Mouse (Mus musculus) liver, adult 2 months (tissue): ENCODE measurements around the gene Wdr6. TPM values are rescaled to one million over a fixed set of nuclear protein-coding genes. Genes with fewer than 3 reads are reported as not detected.

Source experiments
- DNase-seq: peaks from one replicate; pipeline ENCODE4 v3.0.0-alpha.2; 2011; ENCODE audit warnings: low read depth, low spot score; ENCODE audit errors: extremely low read depth
- H3K27ac ChIP-seq: fragments of 200-500 bp; replicated peaks from 2 replicates; pipeline ENCODE4 v1.5.1; 2012; ENCODE audit warnings: low read depth, mild to moderate bottlenecking, control low read depth, inconsistent platforms, low read length; ENCODE audit not compliant: insufficient read depth
- H3K27me3 ChIP-seq: fragments of 200-500 bp; 2 replicates; pipeline ENCODE4 v1.6.1; 2012; ENCODE audit warnings: mild to moderate bottlenecking, moderate library complexity, low read length, inconsistent platforms; ENCODE audit not compliant: control insufficient read depth, insufficient read depth
- H3K36me3 ChIP-seq: fragments of 200-500 bp; 2 replicates; pipeline ENCODE4 v1.6.1; 2012; ENCODE audit warnings: low read length, inconsistent platforms; ENCODE audit not compliant: control insufficient read depth, insufficient read depth
- H3K4me1 ChIP-seq: fragments of 200-500 bp; 2 replicates; pipeline ENCODE4 v1.6.1; 2011; ENCODE audit warnings: low read length; ENCODE audit not compliant: control insufficient read depth, insufficient read depth
- H3K4me3 ChIP-seq: fragments of 200-500 bp; 2 replicates; pipeline ENCODE4 v1.5.1; 2011; ENCODE audit warnings: low read depth, mild to moderate bottlenecking, control low read depth, low read length, moderate library complexity; ENCODE audit not compliant: insufficient read depth
- H3K79me2 ChIP-seq: fragments of 200-500 bp; 2 replicates; pipeline ENCODE4 v1.6.1; 2012; ENCODE audit warnings: inconsistent platforms, mild to moderate bottlenecking, low read length, moderate library complexity; ENCODE audit not compliant: control insufficient read depth, insufficient read depth
- H3K9ac ChIP-seq: fragments of 200-500 bp; 2 replicates; pipeline ENCODE4 v1.6.1; 2012; ENCODE audit warnings: low read depth, mild to moderate bottlenecking, control low read depth, inconsistent platforms, low read length
- CTCF ChIP-seq: fragments of 200-500 bp; IDR thresholded peaks from 2 replicates; pipeline ENCODE4 v1.5.1; 2011; ENCODE audit warnings: low read depth, low read length, control low read depth
- POLR2A ChIP-seq: fragments of 200-500 bp; IDR thresholded peaks from 2 replicates; pipeline ENCODE4 v1.6.1; 2011; ENCODE audit warnings: low read length, control low read depth; ENCODE audit not compliant: insufficient read depth; ENCODE audit errors: extremely low read depth
- WGBS: fragments of 180-500 bp; shearing (Covaris S2); methylation state at CpG from one replicate; pipeline ENCODE4 v1.1.7; 2018; 5-methylcytosine and 5-hydroxymethylcytosine counted together
- polyA plus RNA-seq: library from polyadenylated mRNA; depleted of rRNA; stranded (reverse); fragments of >200 nt; gene quantifications from 2 replicates; pipeline ENCODE4 v1.2.3, GENCODE M21; 2012
- total RNA-seq: library from RNA; depleted of rRNA; stranded (reverse); fragments of >200 nt; gene quantifications from 2 replicates; pipeline ENCODE4 v1.2.3, GENCODE M21; 2014

Wdr6 gene
- total and polyA plus RNA-seq, 2 experiments = 6.4 to 14.8 TPM

- WGBS = 2% methylated on average over 40 of the region's 40 CpGs
- H3K4me3 ChIP-seq = peak overlapping the region; percentile 77
- peak overlapping the region; percentile 59 for H3K9ac ChIP-seq
- peaks cover 12% of the 10 kb centered on the region for H3K4me1 ChIP-seq
- TF ChIP-seq CTCF (peak; percentile 83), POLR2A (no peak)
- no peaks in the 10 kb centered on the region for H3K79me2 ChIP-seq
- no peaks in the 10 kb centered on the region for H3K27me3 ChIP-seq
- peak; percentile 61 for DNase-seq
- no peak overlapping the region for H3K27ac ChIP-seq
- peaks cover 2% of the 10 kb centered on the region; the same call in 1 of the 2 replicates for H3K36me3 ChIP-seq
Measured at GRCm38 (mm10) chr9:108570207-108570896, 8.2 kb downstream of the Wdr6 start.

- peak within 1 kb of the TSS; percentile 77 for H3K4me3 ChIP-seq
- H3K27ac ChIP-seq = peak within 1 kb of the TSS; percentile 65
- peaks cover 12% of the 10 kb centered on the region for H3K4me1 ChIP-seq
- peak within 1 kb of the TSS; percentile 59 for H3K9ac ChIP-seq
- no peaks in the 10 kb centered on the region for H3K79me2 ChIP-seq
- WGBS = 5% methylated on average over 42 of the region's 42 CpGs
- TF ChIP-seq CTCF (no peak), POLR2A (0 out of 2 replicates have a peak, but pooled peaks have one; percentile 37)
- DNase-seq = peak; percentile 85
- H3K36me3 ChIP-seq = peaks cover 2% of the 10 kb centered on the region; the same call in 1 of the 2 replicates
- no peaks in the 10 kb centered on the region for H3K27me3 ChIP-seq
Measured at GRCm38 (mm10) chr9:108569381-108570206, 8.9 kb downstream of the Wdr6 start, which contains the start of gene Dalrd3. Gene Dalrd3, plus strand, starts transcription at chr9:108569886.

DNA sequence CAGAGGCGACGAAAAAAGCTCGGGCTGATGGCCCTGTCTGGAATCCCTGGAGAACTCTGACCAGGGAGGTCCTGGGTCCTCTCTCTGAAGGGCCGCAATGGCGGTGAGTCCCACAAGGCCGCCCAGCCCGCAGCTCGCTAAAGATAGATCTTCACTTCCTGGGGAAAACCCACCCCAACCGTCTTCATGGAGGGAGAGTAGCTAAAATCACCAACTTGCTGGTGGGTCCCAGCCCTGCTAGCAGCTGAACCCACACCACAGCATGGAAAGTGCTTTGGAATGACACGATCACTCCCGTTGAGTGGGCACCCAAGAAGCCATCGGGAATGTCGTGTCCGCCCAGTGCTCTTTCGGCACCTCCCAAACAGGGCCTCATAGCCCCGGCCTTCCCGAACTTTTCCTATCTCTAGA lies 10.0 kb downstream of the Wdr6 start:
- no peak overlapping the region for H3K4me3 ChIP-seq
- peak overlapping the region; percentile 65 for H3K27ac ChIP-seq
- H3K9ac ChIP-seq = 0 out of 2 replicates have a peak overlapping the region, but pooled peaks have one; percentile 7
- WGBS = 50% methylated on average over 17 of the region's 17 CpGs
- H3K27me3 ChIP-seq = no peaks in the 10 kb centered on the region
- peaks cover 12% of the 10 kb centered on the region for H3K4me1 ChIP-seq
- H3K36me3 ChIP-seq = peaks cover 2% of the 10 kb centered on the region; the same call in 1 of the 2 replicates
- H3K79me2 ChIP-seq = no peaks in the 10 kb centered on the region
- no peak for DNase-seq
- TF ChIP-seq CTCF (no peak), POLR2A (no peak)

GRCm38 (mm10) chr9:108567931-108568419 lies 10.6 kb downstream of the Wdr6 start:
- H3K79me2 ChIP-seq = no peaks in the 10 kb centered on the region
- peaks cover 4% of the 10 kb centered on the region; the same call in 1 of the 2 replicates for H3K36me3 ChIP-seq
- peak overlapping the region; percentile 77 for H3K9ac ChIP-seq
- peak overlapping the region; percentile 65 for H3K27ac ChIP-seq
- H3K27me3 ChIP-seq = no peaks in the 10 kb centered on the region
- WGBS = 3% methylated on average over 18 of the region's 18 CpGs
- TF ChIP-seq CTCF (no peak), POLR2A (no peak)
- peaks cover 12% of the 10 kb centered on the region for H3K4me1 ChIP-seq
- peak overlapping the region; percentile 73 for H3K4me3 ChIP-seq
- DNase-seq = no peak

- peak within 1 kb of the TSS; percentile 75 for H3K27ac ChIP-seq
- H3K27me3 ChIP-seq = no peaks in the 10 kb centered on the region
- peaks cover 12% of the 10 kb centered on the region for H3K4me1 ChIP-seq
- peak; percentile 90 for DNase-seq
- peaks cover 2% of the 10 kb centered on the region; the same call in 1 of the 2 replicates for H3K36me3 ChIP-seq
- peak; percentile 93 for TF ChIP-seq CTCF
- peak; percentile 100 for TF ChIP-seq POLR2A
- H3K79me2 ChIP-seq = no peaks in the 10 kb centered on the region
- peak within 1 kb of the TSS; percentile 82 for H3K9ac ChIP-seq
- under 1% methylated on average over 72 of the region's 73 CpGs for WGBS
- peak within 1 kb of the TSS; percentile 73 for H3K4me3 ChIP-seq
Measured at GRCm38 (mm10) chr9:108566815-108567776, 11.4 kb downstream of the Wdr6 start, which contains the start of gene Ndufaf3. Gene Ndufaf3, minus strand, starts transcription at chr9:108567434.
